Mouse (Mus musculus) spleen, adult 18-20 months (tissue): ENCODE results near the gene Pax9.

Experiments used
- DNase-seq, 2 experiments: peaks; one replicate each; pipeline ENCODE4 v3.0.0; 2022; ENCODE audit warnings: mixed read lengths in 2 of 2

Pax9 gene

DNA sequence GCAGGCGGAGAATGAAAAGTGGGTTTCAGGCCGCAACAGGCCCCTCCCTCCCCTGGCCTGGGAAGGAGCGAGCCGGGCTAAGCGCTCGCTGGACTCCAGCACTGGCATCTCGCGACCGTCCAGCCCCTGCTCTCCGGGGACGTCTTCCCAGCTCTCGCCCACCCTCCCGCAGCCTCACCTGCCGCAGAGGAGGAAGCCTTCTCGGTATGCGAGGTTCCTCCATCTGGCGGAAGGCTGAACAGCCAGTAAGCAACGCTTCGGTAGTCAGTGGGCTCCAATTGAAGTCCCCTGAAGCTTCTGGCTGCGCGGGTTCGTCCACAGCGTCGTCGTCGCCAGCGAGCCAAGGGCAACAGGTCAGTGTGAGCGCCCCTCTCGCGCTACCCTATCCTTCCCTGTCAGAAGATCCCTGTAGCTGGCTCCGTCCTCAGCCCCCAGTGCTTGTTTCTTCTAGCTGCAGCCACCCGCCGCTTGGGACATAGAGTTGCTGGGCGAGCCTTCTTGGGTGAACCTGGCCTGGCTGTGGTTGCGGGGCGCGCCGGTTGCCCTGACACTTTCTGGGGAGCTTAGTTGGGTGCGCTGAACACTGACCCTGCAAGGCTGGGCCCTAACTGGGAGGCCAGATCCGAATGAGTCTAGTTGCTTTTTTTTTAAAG, at the start of gene Pax9:
Gene Pax9, plus strand, starts transcription at position 341 of the 653 bp plus-strand sequence.
- no peak for DNase-seq

DNA sequence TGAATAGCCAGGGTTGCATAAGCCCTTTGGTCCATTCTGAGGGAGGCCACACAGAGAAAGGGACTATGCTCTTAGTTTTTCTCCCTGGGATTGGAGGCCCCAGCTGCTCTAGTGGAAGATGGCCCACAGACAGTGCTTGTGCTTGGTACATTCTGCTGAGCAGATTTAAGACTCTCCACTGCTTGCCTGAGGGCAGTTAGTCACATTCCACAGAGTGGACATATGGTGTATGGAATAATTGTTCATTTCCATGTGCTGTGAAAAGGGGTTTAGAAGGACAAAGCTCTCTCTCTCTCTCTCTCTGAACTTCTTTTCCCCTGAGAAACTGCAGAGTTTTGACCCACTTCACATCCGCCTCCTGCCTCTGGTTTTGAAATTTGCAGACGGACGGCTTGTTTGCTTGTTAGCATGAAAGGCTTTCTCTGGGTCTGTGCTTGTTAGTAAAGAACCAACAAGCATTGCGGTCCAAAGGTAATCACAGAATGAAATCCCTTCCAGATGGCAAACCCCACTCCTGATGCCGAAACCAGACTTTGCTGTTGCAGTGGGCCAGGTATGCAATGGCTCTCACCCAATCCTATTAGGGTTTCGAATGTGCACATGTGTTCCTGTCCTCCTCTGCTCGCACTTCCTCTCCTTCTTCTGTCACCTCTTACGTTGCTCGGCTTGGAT, 22.0 kb upstream of the Pax9 start:
- no peak for DNase-seq

DNA sequence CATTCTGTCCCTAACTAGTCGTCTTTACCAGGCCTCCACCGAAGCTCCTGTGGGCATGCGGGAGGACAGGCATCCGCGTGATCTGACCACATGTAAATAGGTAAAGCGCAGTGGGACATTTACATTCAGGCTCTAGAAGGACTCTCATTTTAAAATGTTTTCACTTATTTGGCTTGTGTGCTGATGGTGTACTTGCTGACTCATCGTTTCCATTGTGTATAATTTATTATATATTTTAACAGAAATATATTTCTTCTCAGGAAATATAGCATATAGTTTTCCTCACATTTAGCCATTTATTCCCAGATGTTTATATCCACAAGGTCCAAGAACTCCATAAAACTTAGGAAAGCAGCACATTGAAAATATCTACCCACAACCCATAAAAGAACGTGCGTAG, 20.8 kb upstream of the Pax9 start:
- no peak for DNase-seq

DNA sequence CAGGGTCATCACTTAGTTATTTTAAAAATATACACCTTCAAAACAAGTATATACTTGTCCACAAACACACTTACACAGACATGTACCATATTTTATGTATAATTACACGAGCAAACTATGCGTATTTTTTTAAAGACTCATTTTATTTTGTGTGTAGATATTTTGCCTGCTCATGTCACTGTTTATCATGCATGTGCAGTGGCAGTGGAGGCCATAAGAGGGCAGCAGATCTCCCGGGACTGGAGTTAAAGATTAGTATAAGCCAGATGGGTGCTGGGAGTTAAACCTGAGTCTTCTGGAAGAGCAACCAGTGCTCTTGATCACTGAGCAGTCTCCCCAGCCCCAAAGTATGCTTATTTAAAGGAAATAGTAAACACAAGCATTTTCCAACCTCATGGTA, 16.8 kb upstream of the Pax9 start:
- DNase-seq: no peak

DNA sequence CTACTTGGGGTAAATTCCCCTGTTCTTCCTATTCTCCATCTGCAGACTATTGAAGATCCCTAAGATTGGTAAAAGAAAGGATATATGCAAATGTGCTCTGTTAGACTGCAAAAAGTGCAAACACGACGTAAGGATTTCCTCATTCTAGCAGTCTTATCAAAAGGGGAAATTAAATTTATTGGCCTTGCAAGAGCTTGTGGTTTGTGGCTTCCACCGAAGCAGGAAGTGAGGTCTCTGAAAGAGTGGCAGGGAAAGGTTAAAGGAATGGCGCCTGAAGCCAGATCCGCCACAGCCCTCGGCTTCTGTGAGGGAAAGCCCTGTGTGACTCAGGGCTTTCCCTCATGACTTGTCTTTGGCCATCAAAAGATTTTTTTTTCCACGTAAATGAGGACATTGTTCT, 13.9 kb upstream of the Pax9 start:
- DNase-seq: no peak

DNA sequence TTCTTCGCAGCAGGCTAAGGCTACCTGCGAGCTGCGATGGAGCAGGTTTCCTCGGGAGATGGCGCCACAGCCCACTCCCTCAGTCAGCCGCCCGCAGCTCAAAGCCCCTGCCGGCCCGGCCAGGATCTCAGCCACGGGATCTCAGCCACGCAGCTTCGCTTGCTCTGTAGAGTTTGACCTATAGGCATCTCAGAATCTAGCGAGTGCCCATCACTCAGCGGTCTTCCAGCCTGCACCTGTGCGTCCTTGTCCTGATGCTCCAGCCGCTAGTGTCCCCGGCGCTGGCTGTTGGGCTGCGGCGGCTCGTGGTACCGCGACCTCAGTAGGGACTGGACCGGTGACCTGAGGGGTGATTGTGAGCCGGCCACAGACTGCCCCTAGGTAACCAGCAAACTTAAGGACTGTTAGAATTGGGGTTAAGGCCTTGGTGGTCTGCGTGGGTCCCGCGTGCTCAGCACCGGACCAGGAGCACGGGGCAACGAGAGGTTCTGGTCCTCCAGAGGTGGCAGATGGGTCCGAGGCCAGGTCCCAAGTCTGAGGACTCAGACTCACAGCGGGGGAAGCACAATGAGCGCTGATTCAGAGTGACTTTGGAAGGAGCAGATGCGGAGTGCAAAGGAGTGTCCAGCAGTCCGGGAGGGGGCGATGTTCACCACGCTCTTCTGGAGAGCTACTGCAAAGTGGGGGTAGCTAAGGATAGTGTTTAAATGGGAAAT, 10.3 kb upstream of the Pax9 start:
- no peak for DNase-seq

DNA sequence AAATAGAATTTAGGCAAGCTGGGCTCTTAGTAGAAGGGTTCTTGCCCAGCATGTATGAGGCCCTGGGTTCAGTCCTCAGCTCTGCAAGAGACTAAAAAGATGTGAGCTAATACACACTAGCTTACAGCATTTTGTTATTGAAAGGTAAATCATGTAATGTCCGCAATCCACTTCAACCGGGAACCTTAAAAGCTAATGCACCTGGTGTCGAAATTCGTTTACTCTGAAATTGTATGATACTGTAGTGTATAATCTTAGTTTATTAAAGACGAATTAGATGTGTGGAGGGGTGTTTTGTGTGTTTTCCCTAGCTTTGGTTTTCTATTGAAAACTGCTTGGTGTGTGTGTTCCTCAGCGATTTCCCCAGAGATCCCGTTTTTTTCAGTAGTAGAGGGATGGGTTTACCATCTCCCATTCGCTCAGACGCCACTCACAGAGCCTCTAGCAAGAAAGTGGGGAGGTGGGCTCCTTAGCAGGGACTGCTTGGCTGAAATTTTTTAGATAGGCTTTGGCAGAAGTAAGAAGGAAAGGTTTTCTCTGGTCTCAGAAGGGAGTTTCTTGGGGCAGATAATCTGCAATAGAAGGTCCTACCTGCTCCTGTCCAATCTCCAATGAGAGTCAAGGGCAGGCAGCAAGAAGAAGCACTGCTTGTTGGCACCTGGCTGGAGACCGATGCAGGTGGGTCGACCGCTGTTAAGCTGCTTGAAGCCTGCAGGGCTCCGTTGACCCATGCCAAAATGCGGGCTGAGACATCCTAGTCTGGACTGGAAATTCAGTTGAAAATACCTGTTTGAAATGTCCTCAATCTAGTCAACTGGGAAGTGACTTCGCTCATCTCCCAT, 3.7 kb upstream of the Pax9 start:
- no peak for DNase-seq

DNA sequence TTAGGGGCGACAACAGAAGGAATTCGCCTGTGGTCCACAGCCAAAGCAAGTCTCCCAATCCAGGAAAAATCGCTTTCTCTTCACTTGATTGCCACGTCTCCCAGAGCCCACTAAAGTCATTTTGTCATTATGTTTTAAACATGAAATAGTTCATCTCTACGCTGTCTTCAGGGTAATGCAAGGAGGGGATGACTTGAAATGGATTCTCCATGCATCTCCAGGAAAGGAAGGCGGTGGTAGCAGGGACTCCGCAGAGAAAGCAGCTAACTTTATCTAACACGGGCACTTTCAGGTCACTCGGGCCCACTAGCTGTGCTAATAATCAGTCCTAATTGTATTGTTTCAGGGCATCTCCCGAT, 3.1 kb upstream of the Pax9 start:
- DNase-seq: no peak

DNA sequence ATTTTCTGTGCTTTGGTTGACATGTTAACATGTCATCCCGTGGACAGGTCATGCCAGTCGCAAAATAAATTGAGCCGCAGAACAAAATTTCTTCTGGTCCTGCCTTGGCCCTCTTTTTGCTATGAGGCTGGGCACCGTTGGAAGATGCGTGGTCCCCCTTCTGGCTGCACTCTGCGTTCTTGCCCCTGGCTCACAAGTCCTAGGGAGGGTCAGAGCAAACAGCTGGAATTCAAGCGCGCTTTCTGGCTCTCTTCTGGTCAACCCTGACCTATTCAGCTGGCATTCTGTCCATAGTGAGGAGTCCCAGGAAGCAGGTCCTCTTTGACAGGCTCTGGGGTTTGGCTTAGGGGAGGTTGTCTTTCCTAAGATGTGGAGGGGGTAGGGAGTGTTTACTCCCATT, 2.6 kb upstream of the Pax9 start:
- no peak for DNase-seq

DNA sequence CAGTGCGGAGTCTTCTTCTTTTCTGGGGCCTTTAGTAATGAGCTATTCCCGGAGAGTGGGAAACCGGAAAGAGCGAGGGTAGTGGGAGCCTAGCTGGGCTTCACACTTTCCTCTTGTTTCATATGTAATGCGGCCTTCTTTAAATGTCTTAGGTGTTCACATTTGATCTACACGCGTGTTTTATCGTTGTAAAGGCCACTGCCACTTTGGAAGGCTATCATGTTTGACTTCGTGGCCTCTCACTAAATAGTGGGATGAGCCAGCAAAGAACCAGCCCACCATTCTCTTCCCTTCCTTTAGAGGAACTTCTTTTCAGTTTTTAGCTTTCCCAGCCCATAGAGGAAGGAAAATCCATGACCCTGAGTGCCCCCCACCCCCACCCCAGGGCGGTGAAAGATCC, 2.2 kb upstream of the Pax9 start:
- DNase-seq: no peak

DNA sequence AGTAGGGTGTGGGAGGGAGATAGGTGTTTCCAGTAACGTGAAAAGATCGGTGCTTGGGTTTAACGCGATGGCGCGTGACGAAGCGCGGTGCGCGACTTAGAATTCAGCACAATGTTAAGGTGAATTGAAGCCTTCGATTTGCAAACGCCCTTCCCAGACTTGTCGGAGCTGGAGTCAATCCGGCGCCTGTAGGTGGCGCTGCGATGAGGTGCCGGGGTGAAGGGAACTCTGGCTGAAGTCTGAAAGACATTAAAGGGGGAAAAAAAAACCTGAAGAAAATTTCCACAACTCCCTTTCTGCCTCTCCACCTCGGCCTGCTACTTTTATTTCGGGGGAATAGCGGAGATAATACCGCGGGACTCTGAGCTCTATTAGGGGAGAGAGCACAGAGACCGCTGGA, 1.8 kb upstream of the Pax9 start:
- no peak for DNase-seq

DNA sequence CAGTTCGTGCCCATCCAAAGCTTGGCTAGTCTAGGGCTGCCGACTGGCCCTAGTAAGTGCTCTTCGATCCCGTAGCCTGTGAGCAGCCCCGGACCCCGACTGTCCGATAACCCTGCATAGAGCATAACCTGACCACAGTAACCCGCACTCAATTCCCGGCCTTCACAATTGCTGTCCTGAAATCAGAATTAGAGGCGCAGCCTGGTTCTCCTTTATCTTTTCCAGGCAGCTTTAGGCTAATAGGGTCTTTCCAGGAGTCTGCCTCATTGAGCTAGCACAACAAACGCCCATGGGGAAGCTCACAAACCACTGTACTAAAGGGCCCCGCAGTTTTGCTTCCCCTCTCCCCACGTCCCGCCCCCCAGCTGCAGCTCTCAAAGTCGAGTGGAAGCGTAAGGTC, 1.2 kb upstream of the Pax9 start:
- no peak for DNase-seq

DNA sequence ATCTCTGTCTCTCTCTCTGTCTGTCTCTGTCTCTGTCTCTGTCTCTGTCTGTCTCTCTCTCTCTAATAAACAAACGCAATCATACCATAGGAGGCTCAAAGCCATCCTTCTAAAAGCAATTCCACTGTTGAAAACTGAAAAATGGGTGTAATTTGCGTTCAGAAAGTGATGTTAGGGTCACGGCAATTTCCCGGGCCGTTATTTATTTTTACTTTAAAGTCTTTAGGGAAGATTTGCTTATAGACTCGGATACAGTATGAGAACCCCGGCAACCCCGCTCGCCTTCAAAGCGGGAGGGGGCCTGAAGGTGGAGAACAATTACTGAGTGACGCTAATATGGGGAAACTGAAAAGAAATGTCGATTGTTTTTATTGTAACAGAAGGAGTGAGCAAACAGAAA, 566 bp upstream of the Pax9 start:
- no peak for DNase-seq

DNA sequence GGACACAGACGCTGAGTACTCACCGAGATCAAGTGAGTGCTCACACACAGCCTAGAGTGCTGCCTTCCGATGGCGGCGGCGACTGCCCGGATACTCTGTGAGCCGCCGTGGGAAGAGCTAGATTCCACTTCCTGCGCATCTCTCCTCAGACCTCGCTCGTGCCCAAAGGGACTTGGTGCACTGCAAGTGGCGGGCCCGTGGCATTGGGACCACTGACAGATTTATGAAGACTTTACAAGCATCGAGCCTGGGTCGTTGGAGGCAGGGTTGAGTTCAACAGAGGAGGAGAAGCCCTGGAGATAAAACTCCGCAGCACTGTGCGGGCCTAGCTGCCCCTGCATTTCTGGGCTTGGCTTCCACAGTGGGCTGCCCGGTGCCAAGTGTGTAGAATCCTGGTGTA, 969 bp downstream of the Pax9 start:
- no peak for DNase-seq

DNA sequence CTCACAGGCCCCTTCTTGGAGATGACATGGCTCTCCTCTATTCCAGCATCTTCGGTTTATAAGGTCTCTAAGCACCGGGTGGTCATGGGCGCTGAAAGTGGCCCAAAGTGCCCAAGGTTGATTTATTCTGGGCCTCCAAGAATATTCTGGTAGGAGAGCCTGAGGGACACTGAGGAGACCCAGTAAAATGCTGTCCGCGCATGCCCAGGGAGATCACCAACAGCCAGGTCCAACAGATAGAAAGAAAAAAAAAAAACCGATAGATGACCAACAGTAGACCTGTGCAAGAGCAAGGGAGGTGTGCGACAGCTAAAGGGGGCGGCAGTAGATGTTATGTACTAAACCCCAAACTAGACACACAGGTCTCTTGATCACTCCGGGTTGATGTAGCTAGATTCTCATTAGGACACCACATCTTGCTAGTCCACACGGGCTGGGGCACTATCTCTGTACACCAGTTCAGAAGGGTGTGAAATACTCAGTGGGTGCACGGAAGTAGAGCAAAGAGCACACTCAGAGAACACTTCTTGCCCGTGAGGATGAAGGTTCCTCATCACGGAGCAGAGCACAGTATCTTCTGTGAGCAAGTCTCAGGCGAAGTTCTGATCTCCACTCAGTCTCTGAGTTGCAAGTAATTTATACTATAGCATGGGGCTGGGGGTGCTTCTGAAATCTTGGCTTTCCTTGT, 2.0 kb downstream of the Pax9 start:
- DNase-seq: no peak

DNA sequence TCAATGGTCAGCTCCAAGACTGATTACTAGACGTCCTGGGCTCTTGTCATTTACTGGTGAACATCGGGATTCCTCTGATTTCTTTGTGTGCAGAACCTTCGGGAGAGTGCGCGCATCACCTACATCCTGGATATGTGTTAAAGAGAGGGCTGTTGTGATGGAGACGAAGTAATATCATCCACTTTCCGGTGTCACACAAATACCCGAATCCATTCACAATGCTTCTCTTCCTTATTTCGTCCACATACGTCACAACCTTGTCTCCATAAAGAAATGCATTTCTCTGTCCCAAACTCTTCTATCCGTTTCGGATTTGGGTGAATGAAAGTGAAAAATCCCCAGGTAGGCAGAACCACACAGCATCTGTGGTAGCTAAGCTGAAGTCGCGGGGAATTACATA, 2.8 kb downstream of the Pax9 start:
- DNase-seq: no peak

DNA sequence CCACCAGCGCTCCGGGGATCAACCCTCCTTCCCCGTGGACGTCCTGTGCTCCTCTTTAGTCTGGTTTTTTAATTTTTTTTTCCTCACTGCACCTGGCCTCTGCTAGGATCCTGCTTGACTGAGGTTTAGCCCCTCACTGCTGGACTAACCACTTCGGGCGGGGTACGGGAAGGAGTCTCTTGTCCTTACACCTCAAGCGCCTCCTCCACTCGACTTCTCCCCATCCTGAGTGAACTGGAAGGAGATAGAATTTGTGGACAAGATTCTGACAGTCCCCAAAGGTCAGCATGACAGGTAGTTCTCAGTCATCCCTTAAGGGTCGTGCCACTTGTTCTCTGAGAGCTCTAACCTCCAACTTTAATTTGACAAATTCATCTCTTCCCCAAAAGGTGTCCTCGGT, 3.4 kb downstream of the Pax9 start:
- no peak for DNase-seq

DNA sequence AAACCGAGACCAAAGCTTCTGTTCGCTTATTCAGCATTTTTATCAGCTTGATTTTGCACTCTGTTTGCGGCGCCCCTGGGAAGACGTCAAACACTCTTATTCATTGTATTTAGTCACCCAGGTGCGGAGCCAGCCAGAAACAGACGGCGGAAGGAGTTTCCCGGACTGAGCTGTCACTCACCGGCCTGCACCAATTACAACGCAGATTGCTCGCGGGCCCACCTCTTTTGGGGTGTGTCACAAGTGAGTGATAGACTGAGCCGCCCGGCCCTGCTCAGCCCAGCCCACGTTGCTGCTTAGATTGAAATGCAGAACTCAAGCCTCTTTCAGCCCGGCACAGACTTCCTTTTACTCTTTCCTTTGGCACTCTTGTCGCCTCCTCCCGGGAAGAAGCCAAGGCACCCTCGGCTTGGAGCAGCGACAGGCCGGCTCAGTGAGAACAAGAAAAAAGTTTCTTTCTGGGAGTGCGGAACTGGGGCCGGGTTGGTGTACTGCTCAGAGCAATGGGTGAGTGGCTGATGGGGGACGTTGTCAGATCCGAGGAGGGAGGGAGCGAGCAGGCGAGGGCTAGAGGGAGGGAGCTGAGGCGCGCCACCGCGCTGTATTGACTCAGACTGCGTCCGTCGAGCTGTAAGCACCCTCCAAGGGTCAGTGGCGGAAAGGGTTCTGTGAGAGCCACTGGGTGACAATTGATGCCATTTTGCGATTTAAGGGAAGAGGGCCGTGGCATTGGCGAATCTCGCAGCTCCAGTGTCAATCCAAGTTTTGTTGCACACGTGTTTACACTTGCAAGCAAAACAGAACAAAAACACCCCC, 4.0 kb downstream of the Pax9 start:
- DNase-seq: no peak

DNA sequence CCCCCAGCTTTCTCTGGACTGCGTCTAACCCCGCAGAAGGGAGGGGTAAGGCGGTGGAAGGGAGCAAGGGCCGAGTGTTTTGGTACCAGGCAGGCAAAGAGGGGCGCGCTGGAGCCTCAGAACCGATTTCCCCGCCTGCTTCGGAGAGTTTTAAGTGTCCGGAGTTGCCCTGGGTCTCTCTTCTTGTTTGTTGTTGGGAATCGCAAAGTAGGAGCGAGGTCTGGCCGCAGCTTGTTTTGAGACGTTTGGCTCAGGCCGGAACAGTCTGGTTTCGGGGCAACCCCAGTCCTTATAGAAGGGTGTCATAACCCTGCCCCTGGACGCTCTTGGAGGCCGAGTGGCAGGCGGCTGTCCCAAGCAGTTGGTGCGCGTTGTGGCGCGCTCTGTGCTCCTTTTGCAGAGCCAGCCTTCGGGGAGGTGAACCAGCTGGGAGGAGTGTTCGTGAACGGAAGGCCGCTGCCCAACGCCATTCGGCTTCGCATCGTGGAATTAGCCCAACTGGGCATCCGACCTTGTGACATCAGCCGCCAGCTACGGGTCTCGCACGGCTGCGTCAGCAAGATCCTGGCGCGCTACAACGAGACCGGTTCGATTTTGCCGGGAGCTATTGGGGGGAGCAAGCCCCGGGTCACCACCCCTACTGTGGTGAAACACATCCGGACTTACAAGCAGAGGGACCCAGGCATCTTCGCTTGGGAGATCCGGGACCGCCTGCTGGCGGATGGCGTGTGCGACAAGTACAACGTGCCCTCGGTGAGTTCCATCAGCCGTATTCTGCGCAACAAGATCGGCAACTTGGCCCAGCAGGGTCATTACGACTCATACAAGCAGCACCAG, 4.8 kb downstream of the Pax9 start:
- no peak for DNase-seq

DNA sequence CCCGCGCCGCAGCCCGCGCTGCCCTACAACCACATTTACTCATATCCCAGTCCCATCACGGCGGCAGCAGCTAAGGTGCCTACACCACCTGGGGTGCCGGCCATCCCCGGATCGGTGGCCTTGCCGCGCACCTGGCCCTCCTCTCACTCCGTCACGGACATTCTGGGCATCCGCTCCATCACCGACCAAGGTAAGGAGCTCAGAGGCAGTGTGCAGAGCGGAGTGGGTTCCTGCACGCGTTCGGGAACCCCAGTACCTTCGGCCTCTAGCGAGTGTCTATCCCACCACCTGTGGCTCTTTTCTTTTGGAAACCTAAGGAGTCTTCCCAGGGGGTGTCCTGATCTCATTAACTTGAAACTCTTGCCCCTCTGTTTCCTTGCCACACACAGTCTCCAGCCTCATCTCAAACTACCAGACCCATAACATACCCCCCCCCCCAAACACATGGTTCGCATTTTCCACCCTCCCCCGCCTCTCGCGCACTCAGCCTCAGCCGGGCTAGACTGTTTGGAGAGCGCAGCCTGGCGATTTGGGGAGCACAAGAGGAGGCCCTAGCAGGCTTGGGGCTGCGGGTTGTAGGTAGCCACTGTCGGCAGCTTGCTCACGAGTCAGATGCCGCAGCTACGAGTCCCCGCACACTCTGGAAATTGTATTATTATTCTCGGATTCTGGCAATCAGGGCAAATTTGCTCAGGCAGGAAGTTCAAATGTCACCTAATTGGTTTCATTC, 5.6 kb downstream of the Pax9 start:
- no peak for DNase-seq
